Mouse (Mus musculus) G1E-ER4 (cell line): ENCODE results near the gene Gm4513. TPM values are rescaled to one million over a fixed set of nuclear protein-coding genes. Genes with fewer than 3 reads are reported as not detected.
"Not testable (repeated sequence)": the region's sequence is repeated elsewhere in the genome, so short reads cannot be mapped to it uniquely, and the experiment has no call there.

Experiments used
- GATA1 ChIP-seq: IDR thresholded peaks from one replicate; pipeline ENCODE4 v1.8.0; 2012; ENCODE audit warnings: low read length, inconsistent platforms
- polyA plus RNA-seq: library from polyadenylated mRNA; stranded (reverse); fragments of >175 nt; gene quantifications from 2 replicates; pipeline ENCODE4 v1.2.3, GENCODE M21; 2012

Gm4513 gene
- polyA plus RNA-seq = not detected in 2 replicates

- TF ChIP-seq GATA1 = not testable (repeated sequence)
Observed at GRCm38 (mm10) chr7:20598921-20599320, at the start of gene Gm4513. TSS of gene Gm4513 (minus strand) at chr7:20599021.

GRCm38 (mm10) chr7:20576141-20576540 lies 22.7 kb downstream of the Gm4513 start, which contains the start of gene Gm4141:
TSS of gene Gm4141 (minus strand) at chr7:20576241.
- TF ChIP-seq GATA1 = not testable (repeated sequence)

DNA sequence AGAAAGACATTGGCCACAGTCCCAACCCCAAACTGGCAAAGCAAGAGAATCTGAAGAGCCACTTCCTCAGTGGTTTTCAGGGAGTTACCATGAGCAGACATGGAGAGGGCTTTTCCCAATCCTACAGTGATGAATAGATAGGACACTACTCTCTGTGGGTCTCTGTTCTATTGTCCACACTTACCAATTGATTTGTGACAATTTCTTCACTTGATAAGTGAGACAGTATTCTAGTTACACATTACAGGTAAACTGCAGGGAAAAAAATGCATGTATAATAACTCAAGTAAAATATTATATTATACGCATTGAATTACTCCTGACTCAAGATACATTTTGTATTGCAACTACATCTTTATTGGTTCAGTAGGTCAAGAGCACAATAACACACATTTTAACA lies 53.2 kb downstream of the Gm4513 start, which contains the start of gene Gm5726:
Gene Gm5726 (minus strand): TSS at position 101 of the 400 bp plus-strand sequence.
- TF ChIP-seq GATA1 = not testable (repeated sequence)

Other genes starting within 250 kb of the Gm4513 start
- gene Gm5728, start 223.6 kb downstream of the Gm4513 start, polyA plus RNA-seq = not detected in 2 replicates
- not detected in 2 replicates for gene Vmn1r100, start 181.1 kb downstream of the Gm4513 start, polyA plus RNA-seq
- not detected in 2 replicates for gene Vmn1r101, start 156.4 kb downstream of the Gm4513 start, polyA plus RNA-seq
- not detected in 2 replicates for gene Gm10670, start 124.1 kb downstream of the Gm4513 start, polyA plus RNA-seq
- not detected in 2 replicates for gene Vmn1r103, start 88.5 kb downstream of the Gm4513 start, polyA plus RNA-seq
- not detected in 2 replicates for gene Vmn1r104, start 65.2 kb downstream of the Gm4513 start, polyA plus RNA-seq
- not detected in 2 replicates for gene Gm5726, start 53.3 kb downstream of the Gm4513 start, polyA plus RNA-seq
- not detected in 2 replicates for gene Gm4141, start 22.8 kb downstream of the Gm4513 start, polyA plus RNA-seq
- not detected in 2 replicates for gene Vmn1r107, start 69.9 kb upstream of the Gm4513 start, polyA plus RNA-seq
- gene Vmn1r111, start 104.2 kb upstream of the Gm4513 start, polyA plus RNA-seq = not detected in 2 replicates
- not detected in 2 replicates for gene Gm10668, start 131.6 kb upstream of the Gm4513 start, polyA plus RNA-seq
- gene Vmn1r112, start 172.2 kb upstream of the Gm4513 start, polyA plus RNA-seq = not detected in 2 replicates
- not detected in 2 replicates for gene Vmn1r113, start 188.3 kb upstream of the Gm4513 start, polyA plus RNA-seq
- not detected in 2 replicates for gene Vmn1r114, start 213.2 kb upstream of the Gm4513 start, polyA plus RNA-seq
- gene Vmn1r115, start 246.0 kb upstream of the Gm4513 start, polyA plus RNA-seq = not detected in 2 replicates